In the genomic region with DNA sequence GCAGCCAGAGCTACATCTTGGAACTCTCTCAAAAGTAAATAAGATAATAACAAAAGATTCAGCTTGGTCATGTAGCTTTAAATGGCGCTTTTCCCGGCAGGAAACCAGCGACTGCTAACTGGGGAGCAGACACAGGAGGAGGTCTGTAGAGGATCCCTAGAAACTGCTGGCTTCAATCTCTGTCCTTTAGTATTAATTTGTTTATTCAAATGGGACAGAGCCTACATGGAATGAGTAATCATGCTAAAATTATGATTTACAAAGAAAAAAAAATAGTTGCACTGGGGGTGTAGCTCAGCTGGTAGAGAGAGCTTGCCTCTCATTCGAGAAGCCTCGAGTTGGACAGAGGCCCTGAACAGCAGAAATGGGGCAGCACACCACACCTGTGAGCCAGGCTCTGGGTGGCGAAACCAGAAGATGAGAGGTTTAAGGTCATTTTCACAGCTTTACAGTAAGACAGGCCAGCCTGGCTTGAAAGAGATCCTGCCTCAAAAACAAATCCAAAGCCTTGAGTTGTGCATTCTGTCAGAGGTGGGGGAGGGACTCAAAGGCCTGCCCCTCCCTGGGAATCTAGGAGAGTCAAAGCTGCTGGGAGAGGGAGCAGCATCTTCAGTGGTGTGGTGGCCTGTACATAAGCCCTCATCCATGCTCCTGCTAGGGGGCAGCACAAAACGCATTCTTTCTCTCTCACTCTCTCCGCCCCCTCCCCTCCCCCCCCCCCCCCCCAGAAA, we compare ENCODE assay signal across 9 mouse cellular contexts. TPM values are rescaled to one million over a fixed set of nuclear protein-coding genes. Genes with fewer than 3 reads are reported as not detected.
DNase-seq lines count a peak whose midpoint lies in the region; ATAC-seq and TF ChIP-seq lines count a peak whose summit lies in the region.
"Had no signal": no experiment of that assay in that cellular context is flagged by ENCODE, and none has a peak within 500 bp of the region (broad histone marks: within the 10 kb centered on the region; RNA-seq: fewer than 3 reads in every experiment).

No protein-coding gene starts in this region.

- no peak for TF ChIP-seq CTCF in cortical plate, adult 2 months (IDR thresholded peaks at IDR 0.05; ENCODE audit: extremely low read depth, insufficient read depth, low read length)

- 0 out of 2 replicates have a peak overlapping the region, but pooled peaks have one; percentile 25 for H3K27ac ChIP-seq in hindbrain, embryonic 15.5 days (replicated peaks)
- H3K27ac ChIP-seq in hindbrain, embryonic 12.5 days: no peak overlapping the region
- peak overlapping the region; percentile 49; the same call in 1 of the 2 replicates for H3K27ac ChIP-seq in ES-E14 (ENCODE audit: insufficient read depth, low read depth, low read length, poor library complexity, severe bottlenecking)
- H3K27ac ChIP-seq in cortical plate, adult 2 months (ENCODE audit: insufficient read depth, low read length): peak overlapping the region; percentile 91
- H3K27ac ChIP-seq in hindbrain, embryonic 11.5 days (ENCODE audit: low read depth, low read length): no peak overlapping the region
- no peak overlapping the region for H3K27ac ChIP-seq in forebrain, embryonic 13.5 days

- peaks cover 7% of the 10 kb centered on the region for H3K4me1 ChIP-seq in hindbrain, embryonic 15.5 days (replicated peaks)
- no peaks in the 10 kb centered on the region for H3K4me1 ChIP-seq in hindbrain, embryonic 12.5 days
- peaks cover 2 to 18% of the 10 kb centered on the region in 2 experiments; a peak in 2 of 4 replicates for H3K4me1 ChIP-seq in ES-E14 (ENCODE audit: control insufficient read depth in 2 of 2, insufficient read depth in 2 of 2, low read length in 2 of 2, poor library complexity in 1 of 2)
- H3K4me1 ChIP-seq in cortical plate, adult 2 months (ENCODE audit: control insufficient read depth, insufficient read depth, low read length): peaks cover 2% of the 10 kb centered on the region; the same call in 1 of the 2 replicates
- no peaks in the 10 kb centered on the region for H3K4me1 ChIP-seq in hindbrain, embryonic 11.5 days (replicated peaks; ENCODE audit: control insufficient read depth, insufficient read depth, low read length)
- H3K4me1 ChIP-seq in forebrain, embryonic 13.5 days: peaks cover 3% of the 10 kb centered on the region; the same call in 1 of the 2 replicates

- H3K27me3 ChIP-seq in hindbrain, embryonic 15.5 days: no peaks in the 10 kb centered on the region
- no peaks in the 10 kb centered on the region for H3K27me3 ChIP-seq in hindbrain, embryonic 12.5 days
- H3K27me3 ChIP-seq in hindbrain, embryonic 11.5 days (ENCODE audit: control insufficient read depth, insufficient read depth, low read length): no peaks in the 10 kb centered on the region
- H3K27me3 ChIP-seq in forebrain, embryonic 13.5 days: no peaks in the 10 kb centered on the region

- no peak for ATAC-seq in hindbrain, embryonic 15.5 days (ENCODE audit: low FRiP score, low read depth)
- ATAC-seq in hindbrain, embryonic 12.5 days (ENCODE audit: low FRiP score): no peak
- ATAC-seq in activated CD4-positive, CD25-positive, alpha-beta regulatory T cell, adult 4 months: no peak
- no peak for ATAC-seq in hindbrain, embryonic 11.5 days (ENCODE audit: low FRiP score)
- ATAC-seq in forebrain, embryonic 13.5 days: no peak

- in situ Hi-C loops in ES-E14 (cut with MboI; ENCODE audit: low sequenced_read_pairs in 2 of 2, unreplicated experiment in 2 of 2): no loop called here

- intact Hi-C loops in left cerebral cortex, postnatal 25 days (cut with DNase I): no loop called here

- no peak for TF ChIP-seq POLR2A in cortical plate, adult 2 months (IDR thresholded peaks at IDR 0.05; ENCODE audit: extremely low read depth, insufficient read depth, low read length)

- H3K4me3 ChIP-seq in hindbrain, embryonic 15.5 days: no peak overlapping the region
- no peak overlapping the region for H3K4me3 ChIP-seq in hindbrain, embryonic 12.5 days
- H3K4me3 ChIP-seq in ES-E14 (ENCODE audit: insufficient read depth in 1 of 2, low read depth in 1 of 2, low read length in 2 of 2, poor library complexity in 1 of 2, severe bottlenecking in 1 of 2): no peak overlapping the region
- H3K4me3 ChIP-seq in cortical plate, adult 2 months (ENCODE audit: insufficient read depth, low read length): no peak overlapping the region
- H3K4me3 ChIP-seq in hindbrain, embryonic 11.5 days (ENCODE audit: low read depth, low read length): no peak overlapping the region
- H3K4me3 ChIP-seq in forebrain, embryonic 13.5 days: no peak overlapping the region

- H3K9me3 ChIP-seq in hindbrain, embryonic 15.5 days: no peaks in the 10 kb centered on the region
- H3K9me3 ChIP-seq in hindbrain, embryonic 12.5 days (replicated peaks): no peaks in the 10 kb centered on the region
- H3K9me3 ChIP-seq in ES-E14 (ENCODE audit: control insufficient read depth, insufficient read depth, low read depth, low read length): no peaks in the 10 kb centered on the region
- no peaks in the 10 kb centered on the region for H3K9me3 ChIP-seq in hindbrain, embryonic 11.5 days (ENCODE audit: control insufficient read depth, low read length)
- H3K9me3 ChIP-seq in forebrain, embryonic 13.5 days (replicated peaks): no peaks in the 10 kb centered on the region; the same call in 1 of the 2 replicates

- no peak overlapping the region for H3K4me2 ChIP-seq in hindbrain, embryonic 15.5 days
- H3K4me2 ChIP-seq in hindbrain, embryonic 12.5 days (replicated peaks): no peak overlapping the region
- H3K4me2 ChIP-seq in hindbrain, embryonic 11.5 days (replicated peaks; ENCODE audit: low read depth, low read length): no peak overlapping the region
- no peak overlapping the region for H3K4me2 ChIP-seq in forebrain, embryonic 13.5 days

- DNase-seq in ES-E14 (ENCODE audit: low read depth, low spot score): no peak
- peak; percentile 55 to 83 for DNase-seq in left cerebral cortex, postnatal 25 days (ENCODE audit: low spot score in 2 of 2)
- DNase-seq in hindbrain, embryonic 11.5 days (ENCODE audit: low spot score): no peak
- DNase-seq: gastrocnemius, postnatal 25 days had no signal

- H3K9ac ChIP-seq in hindbrain, embryonic 15.5 days: no peak overlapping the region
- no peak overlapping the region for H3K9ac ChIP-seq in hindbrain, embryonic 12.5 days
- H3K9ac ChIP-seq in ES-E14 (ENCODE audit: insufficient read depth, low read depth, low read length, poor library complexity, severe bottlenecking): no peak overlapping the region; the same call in 1 of the 2 replicates
- H3K9ac ChIP-seq in hindbrain, embryonic 11.5 days (ENCODE audit: low read depth, low read length): no peak overlapping the region
- H3K9ac ChIP-seq in forebrain, embryonic 13.5 days: no peak overlapping the region

- H3K36me3 ChIP-seq in hindbrain, embryonic 15.5 days: peaks cover 43% of the 10 kb centered on the region
- peaks cover 49% of the 10 kb centered on the region for H3K36me3 ChIP-seq in hindbrain, embryonic 12.5 days
- peaks cover 29% of the 10 kb centered on the region for H3K36me3 ChIP-seq in ES-E14 (ENCODE audit: control insufficient read depth, insufficient read depth, low read length, poor library complexity, severe bottlenecking)
- peaks cover 7% of the 10 kb centered on the region; the same call in 1 of the 2 replicates for H3K36me3 ChIP-seq in hindbrain, embryonic 11.5 days (ENCODE audit: control insufficient read depth, insufficient read depth, low read length)
- H3K36me3 ChIP-seq in forebrain, embryonic 13.5 days (ENCODE audit: poor library complexity, severe bottlenecking): peaks cover 56% of the 10 kb centered on the region

- WGBS in hindbrain, embryonic 15.5 days: 56% methylated on average over 8 of the region's 8 CpGs
- WGBS in hindbrain, embryonic 12.5 days: 61% methylated on average over 8 of the region's 8 CpGs
- 56% methylated on average over 8 of the region's 8 CpGs for WGBS in hindbrain, embryonic 11.5 days
- 65% methylated on average over 8 of the region's 8 CpGs for WGBS in forebrain, embryonic 13.5 days

TF ChIP-seq in ES-E14, 5 proteins besides CTCF, POLR2A, EP300 and RAD21 (continues in another document):
- TF ChIP-seq HCFC1 (IDR thresholded peaks at IDR 0.05; ENCODE audit: borderline replicate concordance, insufficient read depth, low read length): no peak
- TF ChIP-seq MAFK (IDR thresholded peaks at IDR 0.05; ENCODE audit: insufficient read depth, low read depth, low read length): no peak
- TF ChIP-seq ZC3H11A (IDR thresholded peaks at IDR 0.05; ENCODE audit: borderline replicate concordance, low read depth, low read length): no peak

RNA-seq across cellular contexts. Expression of a gene that starts 3.8 kb away (rescaled TPM):
- polyA plus RNA-seq in hindbrain, embryonic 15.5 days (2015; fragmentation: Nextera tagmentation; extraction: Ambion mirVana): 26.6 and 28.9 TPM in 2 replicates
- 63.6 and 63.7 TPM in 2 replicates for polyA plus RNA-seq in hindbrain, embryonic 12.5 days (2016; fragmentation: Nextera tagmentation; extraction: Ambion mirVana)
- total RNA-seq in ES-E14 (2012; rRNA removed): 63.1 and 70.1 TPM in 2 replicates
- polyA plus RNA-seq in cortical plate, adult 2 months (2012; rRNA removed): 58.4 and 61.7 TPM in 2 replicates
- total RNA-seq in left cerebral cortex, postnatal 25 days (2021): 10 to 100 TPM; 64.5 to 72.0 TPM
- polyA plus RNA-seq in activated CD4-positive, CD25-positive, alpha-beta regulatory T cell, adult 4 months (2017; shearing (Covaris generic)): 10 to 100 TPM; 20.8 to 23.9 TPM
- 54.5 and 77.6 TPM in 2 replicates for polyA plus RNA-seq in hindbrain, embryonic 11.5 days (2014; fragmentation: Nextera tagmentation; extraction: Ambion mirVana)
- 50.1 and 51.4 TPM in 2 replicates for polyA plus RNA-seq in forebrain, embryonic 13.5 days (2015; fragmentation: Nextera tagmentation; extraction: Ambion mirVana)

RNA-seq across cellular contexts. Expression of a gene that starts 15.2 kb away (rescaled TPM):
- polyA plus RNA-seq in hindbrain, embryonic 15.5 days (2015; fragmentation: Nextera tagmentation; extraction: Ambion mirVana): 38.4 and 41.4 TPM in 2 replicates
- 45.1 and 45.9 TPM in 2 replicates for polyA plus RNA-seq in hindbrain, embryonic 12.5 days (2016; fragmentation: Nextera tagmentation; extraction: Ambion mirVana)
- total RNA-seq in ES-E14 (2012; rRNA removed): 15.0 and 17.5 TPM in 2 replicates
- polyA plus RNA-seq in cortical plate, adult 2 months (2012; rRNA removed): 43.7 and 45.3 TPM in 2 replicates
- 10 to 100 TPM; 52.4 to 53.4 TPM for total RNA-seq in left cerebral cortex, postnatal 25 days (2021)
- 10 to 100 TPM; 41.8 to 53.6 TPM for polyA plus RNA-seq in activated CD4-positive, CD25-positive, alpha-beta regulatory T cell, adult 4 months (2017; shearing (Covaris generic))
- polyA plus RNA-seq in hindbrain, embryonic 11.5 days (2014; fragmentation: Nextera tagmentation; extraction: Ambion mirVana): 35.9 and 38.8 TPM in 2 replicates
- 48.9 and 50.8 TPM in 2 replicates for polyA plus RNA-seq in forebrain, embryonic 13.5 days (2015; fragmentation: Nextera tagmentation; extraction: Ambion mirVana)

RNA-seq across cellular contexts. Expression of a gene that starts 33.8 kb away (rescaled TPM):
- 13.9 and 16.0 TPM in 2 replicates for polyA plus RNA-seq in hindbrain, embryonic 15.5 days (2015; fragmentation: Nextera tagmentation; extraction: Ambion mirVana)
- polyA plus RNA-seq in hindbrain, embryonic 12.5 days (2016; fragmentation: Nextera tagmentation; extraction: Ambion mirVana): 26.9 and 27.2 TPM in 2 replicates
- 49.6 and 99.0 TPM in 2 replicates for total RNA-seq in ES-E14 (2012; rRNA removed)
- polyA plus RNA-seq in cortical plate, adult 2 months (2012; rRNA removed): 11.7 and 11.9 TPM in 2 replicates
- total RNA-seq in left cerebral cortex, postnatal 25 days (2021): 10 to 100 TPM; 30.1 to 30.7 TPM
- polyA plus RNA-seq in activated CD4-positive, CD25-positive, alpha-beta regulatory T cell, adult 4 months (2017; shearing (Covaris generic)): 1 to 10 TPM; 5.2 to 5.4 TPM
- polyA plus RNA-seq in hindbrain, embryonic 11.5 days (2014; fragmentation: Nextera tagmentation; extraction: Ambion mirVana): 21.4 and 21.9 TPM in 2 replicates
- polyA plus RNA-seq in forebrain, embryonic 13.5 days (2015; fragmentation: Nextera tagmentation; extraction: Ambion mirVana): 18.8 and 19.3 TPM in 2 replicates

Comparison
In these comparisons a context has a peak if more than half of its experiments do, and no peak if none do; other contexts are left out.
1. H3K27ac ChIP-seq: peak in hindbrain, embryonic 15.5 days (single experiment), ES-E14 (single experiment) and cortical plate, adult 2 months (single experiment); none in hindbrain, embryonic 12.5 days (single experiment), hindbrain, embryonic 11.5 days (single experiment) and forebrain, embryonic 13.5 days (single experiment).
2. DNase-seq: peak in left cerebral cortex, postnatal 25 days (2 of 2); none in ES-E14 (single experiment) and hindbrain, embryonic 11.5 days (single experiment).